Comparison of ENCODE assay signal across 10 mouse cellular contexts in genomic region chr9:110631651-110632275, GRCm38 (mm10). TPM values are rescaled to one million over a fixed set of nuclear protein-coding genes. Genes with fewer than 3 reads are reported as not detected.
DNase-seq lines count a peak whose midpoint lies in the region; ATAC-seq and TF ChIP-seq lines count a peak whose summit lies in the region.
"Had no signal": no experiment of that assay in that cellular context is flagged by ENCODE, and none has a peak within 500 bp of the region (broad histone marks: within the 10 kb centered on the region; RNA-seq: fewer than 3 reads in every experiment).

No protein-coding gene starts in this region.

- H3K27ac ChIP-seq in heart, postnatal 0 days (ENCODE audit: low read depth), result no peak overlapping the region
- no peak overlapping the region for H3K27ac ChIP-seq in hindbrain, embryonic 14.5 days

- DNase-seq in heart, postnatal 0 days (ENCODE audit: low spot score), result no peak
- DNase-seq in heart, postnatal 36 days, result no peak
- DNase-seq in embryo, embryonic 11 days, result peak; percentile 75
- DNase-seq in hindbrain, embryonic 14.5 days (ENCODE audit: low spot score), result no peak
- DNase-seq in neural tube, embryonic 10.5 days (ENCODE audit: extremely low spot score, low spot score), result peak; percentile 48
- DNase-seq in layer of hippocampus, adult 18-20 months (ENCODE audit: low spot score in 2 of 2), result no peak
- DNase-seq in urinary bladder, postnatal 14 days (ENCODE audit: low spot score), result no peak
- DNase-seq in lung, postnatal 25 days (ENCODE audit: low spot score), result no peak
- DNase-seq: cerebellum, adult 8-10 months had no signal

- peaks cover 81% of the 10 kb centered on the region for H3K36me3 ChIP-seq in heart, postnatal 0 days (replicated peaks; ENCODE audit: control insufficient read depth, insufficient read depth, low read length)
- H3K36me3 ChIP-seq in hindbrain, embryonic 14.5 days (replicated peaks; ENCODE audit: control insufficient read depth, insufficient read depth), result no peaks in the 10 kb centered on the region

- intact Hi-C loops in heart, postnatal 36 days (cut with DNase I), result no loop called here

- TF ChIP-seq CTCF in heart, postnatal 0 days (IDR thresholded peaks at IDR 0.05; ENCODE audit: low read depth), result 0 out of 2 replicates have a peak, but pooled peaks have one; percentile 11

- no peaks in the 10 kb centered on the region for H3K9me3 ChIP-seq in heart, postnatal 0 days (replicated peaks; ENCODE audit: control insufficient read depth, low read length)
- H3K9me3 ChIP-seq in hindbrain, embryonic 14.5 days (ENCODE audit: control insufficient read depth, low read length), result no peaks in the 10 kb centered on the region
- H3K9me3 ChIP-seq: G1E had no signal

- H3K4me2 ChIP-seq in heart, postnatal 0 days (ENCODE audit: low read depth, low read length), result no peak overlapping the region
- peak overlapping the region; percentile 52 for H3K4me2 ChIP-seq in hindbrain, embryonic 14.5 days (replicated peaks)

- 0 out of 2 replicates have a peak, but pooled peaks cover 4% of the 10 kb centered on the region for H3K27me3 ChIP-seq in heart, postnatal 0 days (ENCODE audit: control insufficient read depth, insufficient read depth, low read length)
- no peaks in the 10 kb centered on the region for H3K27me3 ChIP-seq in hindbrain, embryonic 14.5 days (ENCODE audit: control insufficient read depth, insufficient read depth, low read length)

- WGBS in heart, postnatal 0 days, result 49% methylated on average over 30 of the region's 30 CpGs
- 16% methylated on average over 30 of the region's 30 CpGs for WGBS in hindbrain, embryonic 14.5 days

- no peak for TF ChIP-seq EP300 in heart, postnatal 0 days (IDR thresholded peaks at IDR 0.05; ENCODE audit: low read depth)

- no peak overlapping the region for H3K4me3 ChIP-seq in heart, postnatal 0 days (ENCODE audit: low read depth, low read length)
- H3K4me3 ChIP-seq in hindbrain, embryonic 14.5 days (replicated peaks; ENCODE audit: low read length), result peak overlapping the region; percentile 21

- H3K4me1 ChIP-seq in heart, postnatal 0 days (ENCODE audit: control insufficient read depth, insufficient read depth), result no peaks in the 10 kb centered on the region
- H3K4me1 ChIP-seq in hindbrain, embryonic 14.5 days (replicated peaks; ENCODE audit: control insufficient read depth, insufficient read depth, low read length), result no peaks in the 10 kb centered on the region

- no peak overlapping the region for H3K9ac ChIP-seq in heart, postnatal 0 days (replicated peaks; ENCODE audit: low read depth, low read length)
- peak overlapping the region; percentile 28; the same call in 1 of the 2 replicates for H3K9ac ChIP-seq in hindbrain, embryonic 14.5 days

- no peak for ATAC-seq in heart, postnatal 0 days (ENCODE audit: insufficient read depth, low read depth)
- ATAC-seq in hindbrain, embryonic 14.5 days (ENCODE audit: low FRiP score), result peak; percentile 19; the same call in 1 of the 2 replicates

RNA-seq across cellular contexts. Expression of gene Nradd, which starts 7.5 kb away (rescaled TPM):
- total RNA-seq in heart, postnatal 0 days (2014; rRNA removed; ENCODE audit: low replicate concordance), result 7.9 and 22.8 TPM in 2 replicates
- 10.4 and 11.5 TPM in 2 replicates for polyA plus RNA-seq in heart, postnatal 0 days (2015; fragmentation: Nextera tagmentation; extraction: Ambion mirVana)
- total RNA-seq in heart, postnatal 36 days (2021), result 1 to 10 TPM in 1 of 2 experiments, under 1 TPM in 1; 0.92 to 1.2 TPM
- 16.4 and 16.8 TPM in 2 replicates for polyA plus RNA-seq in hindbrain, embryonic 14.5 days (2014; fragmentation: Nextera tagmentation; extraction: Ambion mirVana)
- 1 to 10 TPM; 2.0 to 3.5 TPM for total RNA-seq in layer of hippocampus, adult 18-20 months (2021)

RNA-seq across cellular contexts. Expression of gene Nbeal2, which starts 22.2 kb away (rescaled TPM):
- 11.5 and 12.9 TPM in 2 replicates for total RNA-seq in heart, postnatal 0 days (2014; rRNA removed; ENCODE audit: low replicate concordance)
- 1.2 and 1.6 TPM in 2 replicates for polyA plus RNA-seq in heart, postnatal 0 days (2015; fragmentation: Nextera tagmentation; extraction: Ambion mirVana)
- total RNA-seq in heart, postnatal 36 days (2021), result 10 to 100 TPM in 1 of 2 experiments, 1 to 10 TPM in 1; 9.5 to 11.0 TPM
- polyA plus RNA-seq in hindbrain, embryonic 14.5 days (2014; fragmentation: Nextera tagmentation; extraction: Ambion mirVana), result 2.2 and 4.0 TPM in 2 replicates
- 10 to 100 TPM; 13.4 to 18.9 TPM for total RNA-seq in layer of hippocampus, adult 18-20 months (2021)

RNA-seq across cellular contexts. Expression of gene Ccdc12, which starts 24.5 kb away (rescaled TPM):
- total RNA-seq in heart, postnatal 0 days (2014; rRNA removed; ENCODE audit: low replicate concordance), result 52.9 and 95.9 TPM in 2 replicates
- 134 and 143 TPM in 2 replicates for polyA plus RNA-seq in heart, postnatal 0 days (2015; fragmentation: Nextera tagmentation; extraction: Ambion mirVana)
- total RNA-seq in heart, postnatal 36 days (2021), result 10 to 100 TPM; 60.6 to 66.9 TPM
- polyA plus RNA-seq in hindbrain, embryonic 14.5 days (2014; fragmentation: Nextera tagmentation; extraction: Ambion mirVana), result 84.6 and 97.6 TPM in 2 replicates
- total RNA-seq in layer of hippocampus, adult 18-20 months (2021), result 10 to 100 TPM; 50.9 to 62.8 TPM

Comparison
In these comparisons a context has a peak if more than half of its experiments do, and no peak if none do; other contexts are left out.
1. DNase-seq: peak in embryo, embryonic 11 days (single experiment) and neural tube, embryonic 10.5 days (single experiment); none in heart, postnatal 0 days (single experiment), heart, postnatal 36 days (0 of 2), hindbrain, embryonic 14.5 days (single experiment), layer of hippocampus, adult 18-20 months (0 of 2), urinary bladder, postnatal 14 days (single experiment) and lung, postnatal 25 days (single experiment).